Mouse (Mus musculus) olfactory bulb, adult 2 months (tissue): ENCODE results near the gene Mta1. TPM values are rescaled to one million over a fixed set of nuclear protein-coding genes. Genes with fewer than 3 reads are reported as not detected.

Experiments
- H3K27ac ChIP-seq: fragments of 200-500 bp; 2 replicates; pipeline ENCODE4 v1.5.1; 2012; ENCODE audit warnings: low read depth, low read length; ENCODE audit not compliant: insufficient read depth
- H3K4me1 ChIP-seq: fragments of 200-500 bp; 2 replicates; pipeline ENCODE4 v1.6.1; 2012; ENCODE audit warnings: low read length; ENCODE audit not compliant: control insufficient read depth, insufficient read depth
- H3K4me3 ChIP-seq: fragments of 200-500 bp; 2 replicates; pipeline ENCODE4 v1.5.1; 2012; ENCODE audit warnings: mild to moderate bottlenecking, low read depth, low read length, moderate library complexity; ENCODE audit not compliant: insufficient read depth
- CTCF ChIP-seq: fragments of 200-500 bp; IDR thresholded peaks from 2 replicates; pipeline ENCODE4 v1.5.1; 2012; ENCODE audit warnings: low read depth, mild to moderate bottlenecking, low read length, moderate library complexity; ENCODE audit not compliant: insufficient read depth
- POLR2A ChIP-seq: fragments of 200-500 bp; IDR thresholded peaks from 2 replicates; pipeline ENCODE4 v1.6.1; 2012; ENCODE audit warnings: mild to moderate bottlenecking, low read depth, low read length, moderate library complexity; ENCODE audit not compliant: insufficient read depth
- WGBS: fragments of 180-500 bp; shearing (Covaris S2); methylation state at CpG from one replicate; pipeline ENCODE4 v1.1.7; 2018; 5-methylcytosine and 5-hydroxymethylcytosine counted together
- polyA plus RNA-seq: library from polyadenylated mRNA; stranded (reverse); fragments of >200 nt; gene quantifications from 2 replicates; pipeline ENCODE4 v1.2.4, GENCODE M21; 2012; ENCODE audit warnings: low replicate concordance; ENCODE audit not compliant: missing spikeins, insufficient read depth, insufficient read length

Mta1 gene
- polyA plus RNA-seq, 1 experiment, result not detected

- 39% methylated on average over 6 of the region's 6 CpGs for WGBS
- Histone ChIP-seq H3K4me1 (peaks cover 55% of the 10 kb centered on the region), H3K27ac (no peak overlapping the region), H3K4me3 (no peak overlapping the region)
- no peak for TF ChIP-seq CTCF
- TF ChIP-seq POLR2A, result no peak
Observed at GRCm38 (mm10) chr12:113102461-113102860, 4.4 kb downstream of the Mta1 start.

- H3K4me3 ChIP-seq, result no peak overlapping the region
- TF ChIP-seq CTCF (no peak), POLR2A (no peak)
- H3K27ac ChIP-seq, result no peak overlapping the region
- H3K4me1 ChIP-seq, result peaks cover 54% of the 10 kb centered on the region
- 78% methylated on average over 8 of the region's 8 CpGs for WGBS
Observed at GRCm38 (mm10) chr12:113103846-113104451, 5.9 kb downstream of the Mta1 start.

GRCm38 (mm10) chr12:113106386-113106785 is 8.3 kb downstream of the Mta1 start:
- Histone ChIP-seq H3K4me1 (peaks cover 34% of the 10 kb centered on the region), H3K27ac (no peak overlapping the region), H3K4me3 (no peak overlapping the region)
- WGBS, result 64% methylated on average over 6 of the region's 6 CpGs
- TF ChIP-seq POLR2A, result no peak
- TF ChIP-seq CTCF, result no peak

GRCm38 (mm10) chr12:113107431-113108124 is 9.5 kb downstream of the Mta1 start:
- 71% methylated on average over 4 of the region's 4 CpGs for WGBS
- peaks cover 27% of the 10 kb centered on the region for H3K4me1 ChIP-seq
- TF ChIP-seq CTCF (no peak), POLR2A (no peak)
- no peak overlapping the region for H3K27ac ChIP-seq
- H3K4me3 ChIP-seq, result no peak overlapping the region

GRCm38 (mm10) chr12:113108528-113109283 is 10.6 kb downstream of the Mta1 start:
- no peak overlapping the region for H3K27ac ChIP-seq
- no peak overlapping the region for H3K4me3 ChIP-seq
- WGBS, result 79% methylated on average over 17 of the region's 17 CpGs
- H3K4me1 ChIP-seq, result peaks cover 18% of the 10 kb centered on the region; the same call in 1 of the 2 replicates
- TF ChIP-seq CTCF (no peak), POLR2A (no peak)

- TF ChIP-seq POLR2A (no peak), CTCF (no peak)
- no peak overlapping the region for H3K27ac ChIP-seq
- 59% methylated on average over 10 of the region's 10 CpGs for WGBS
Observed at GRCm38 (mm10) chr12:113109801-113110200, 11.7 kb downstream of the Mta1 start.

GRCm38 (mm10) chr12:113114141-113114540 is 16.1 kb downstream of the Mta1 start:
- TF ChIP-seq POLR2A, result no peak
- TF ChIP-seq CTCF, result no peak
- WGBS, result 87% methylated on average over 4 of the region's 4 CpGs
- H3K27ac ChIP-seq, result no peak overlapping the region
- peaks cover 5% of the 10 kb centered on the region for H3K4me1 ChIP-seq
- H3K4me3 ChIP-seq, result no peak overlapping the region

More at GRCm38 (mm10) chr12:113109801-113110200, 11.7 kb downstream of the Mta1 start:
- Histone ChIP-seq H3K4me1 (peaks cover 15% of the 10 kb centered on the region), H3K4me3 (no peak overlapping the region)

- TF ChIP-seq POLR2A, result no peak
- no peak for TF ChIP-seq CTCF
- no peak overlapping the region for H3K4me3 ChIP-seq
- no peak overlapping the region for H3K27ac ChIP-seq
- H3K4me1 ChIP-seq, result peaks cover 6% of the 10 kb centered on the region; the same call in 1 of the 2 replicates
- 71% methylated on average over 16 of the region's 16 CpGs for WGBS
Observed at GRCm38 (mm10) chr12:113114856-113115538, 16.9 kb downstream of the Mta1 start.
